Mouse (Mus musculus) embryonic fibroblast, embryonic 13.5 days (primary cell): ENCODE data around the gene Usp7.

Source experiments
- CTCF ChIP-seq: IDR thresholded peaks from 2 replicates; pipeline ENCODE4 v1.5.1; 2011; ENCODE audit warnings: mild to moderate bottlenecking, control low read depth, low read length, moderate library complexity, borderline replicate concordance; ENCODE audit not compliant: insufficient read depth
- POLR2A ChIP-seq: IDR thresholded peaks from 2 replicates; pipeline ENCODE4 v1.6.1; 2011; ENCODE audit warnings: low read depth, mild to moderate bottlenecking, control low read depth, low read length, moderate library complexity

DNA sequence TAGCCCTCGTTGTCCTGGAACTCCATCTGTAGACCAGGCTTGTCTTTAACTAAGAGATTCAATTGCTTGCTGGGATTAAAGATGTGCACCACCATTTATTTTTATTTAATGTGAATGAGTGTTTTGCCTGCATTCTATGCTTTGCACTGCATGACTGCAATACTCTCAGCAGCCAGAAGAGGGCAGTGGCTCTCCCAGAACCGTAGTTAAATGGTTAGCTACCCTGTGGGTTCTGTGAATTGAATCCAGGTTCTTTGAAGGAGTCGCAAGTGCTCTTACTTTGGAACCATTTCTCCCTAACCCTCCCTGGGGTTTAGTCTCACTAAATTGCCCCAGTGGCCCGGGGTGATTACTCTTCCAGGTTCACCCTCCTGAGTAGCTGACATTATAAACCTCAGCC is 14.6 kb upstream of the Usp7 start:
- TF ChIP-seq CTCF = no peak
- TF ChIP-seq POLR2A = no peak
